Mouse (Mus musculus) Patski (cell line): Measurements from ENCODE around the gene Trim62. TPM values are rescaled to one million over a fixed set of nuclear protein-coding genes. Genes with fewer than 3 reads are reported as not detected.

Experiments used
- ATAC-seq: fragments of 100-300 bp; one replicate; pipeline ENCODE4 v1.8.0; 2021
- CTCF ChIA-PET: fragments of 350-600 bp; sonication (Branson Sonifier 250); formaldehyde crosslinking; loops from one replicate; lab custom pipeline; 2022; ENCODE audit warnings: inconsistent platforms; lab: Charles Lee
- POLR2A ChIA-PET: fragments of 350-600 bp; sonication (Branson Sonifier 250); formaldehyde crosslinking; loops from one replicate; lab custom pipeline; 2022; ENCODE audit warnings: antibody characterized with exemption, inconsistent platforms; lab: Charles Lee
- DNase-seq: peaks from one replicate; pipeline ENCODE4 v3.0.0-alpha.2; 2011; ENCODE audit warnings: low read depth, low spot score
- H3K27me3 ChIP-seq: fragments of 371-371 bp; one replicate; pipeline ENCODE4 v1.5.1; 2021
- CTCF ChIP-seq: fragments of 100-300 bp; IDR thresholded peaks from one replicate; pipeline ENCODE4 v1.5.1; 2021
- in situ Hi-C: fragments of 300-500 bp; cut with MboI; formaldehyde crosslinking; loops from 3 replicates; pipeline ENCODE4 v1.11.1; 2018; ENCODE audit warnings: low pct_unique_long_range_greater_than_20kb, mixed read lengths
- polyA plus RNA-seq: library from polyadenylated mRNA; unstranded; gene quantifications from one replicate; pipeline ENCODE4 v1.2.3, GENCODE M21; 2021

The Trim62 gene
- polyA plus RNA-seq, 1 experiment from 2014 or later = 2.2 TPM

- in situ Hi-C loops = no loop called here
- DNase-seq (no peak), ATAC-seq (peak; percentile 26)
- no peaks in the 10 kb centered on the region for H3K27me3 ChIP-seq
- POLR2A ChIA-PET = interaction anchor here (0.6 to 1.2 kb wide), 2 partner anchors 9 to 239 kb away, joined by 3 read pairs; no protein-coding TSS in a partner anchor
- TF ChIP-seq CTCF = peak; percentile 81
- CTCF ChIA-PET = interaction anchor here (0.7 to 1.5 kb wide), 2 partner anchors 13 to 32 kb away, joined by 3 to 4 read pairs; no protein-coding TSS in a partner anchor
Measured at GRCm38 (mm10) chr4:128924841-128925606, 41.6 kb downstream of the Trim62 start.

GRCm38 (mm10) chr4:128932783-128933182 lies 49.4 kb downstream of the Trim62 start:
- H3K27me3 ChIP-seq = no peaks in the 10 kb centered on the region
- in situ Hi-C loops = no loop called here
- ChIA-PET CTCF (no interaction called here), POLR2A (no interaction called here)
- DNase-seq = no peak
- no peak for ATAC-seq
- TF ChIP-seq CTCF = no peak

- ATAC-seq = no peak
- CTCF ChIA-PET = no interaction called here
- in situ Hi-C loops = no loop called here
- DNase-seq = no peak
- TF ChIP-seq CTCF = no peak
- H3K27me3 ChIP-seq = no peaks in the 10 kb centered on the region
- POLR2A ChIA-PET = no interaction called here
Measured at GRCm38 (mm10) chr4:128935595-128935994, 52.2 kb downstream of the Trim62 start.

- no peaks in the 10 kb centered on the region for H3K27me3 ChIP-seq
- in situ Hi-C loops = no loop called here
- ATAC-seq (no peak), DNase-seq (no peak)
- ChIA-PET CTCF (no interaction called here), POLR2A (no interaction called here)
- TF ChIP-seq CTCF = no peak
Measured at GRCm38 (mm10) chr4:128942346-128942745, 59.0 kb downstream of the Trim62 start.

- in situ Hi-C loops = no loop called here
- H3K27me3 ChIP-seq = no peaks in the 10 kb centered on the region
- no peak for DNase-seq
- POLR2A ChIA-PET = no interaction called here
- ATAC-seq = no peak
- CTCF ChIA-PET = no interaction called here
- TF ChIP-seq CTCF = no peak
Measured at GRCm38 (mm10) chr4:128946736-128947135, 63.4 kb downstream of the Trim62 start.

GRCm38 (mm10) chr4:128947326-128947933 lies 64.0 kb downstream of the Trim62 start:
- in situ Hi-C loops = no loop called here
- ChIA-PET POLR2A (no interaction called here), CTCF (no interaction called here)
- no peak for TF ChIP-seq CTCF
- DNase-seq (no peak), ATAC-seq (no peak)
- no peaks in the 10 kb centered on the region for H3K27me3 ChIP-seq

- H3K27me3 ChIP-seq = no peaks in the 10 kb centered on the region
- DNase-seq (no peak), ATAC-seq (no peak)
- peak; percentile 70 for TF ChIP-seq CTCF
- ChIA-PET POLR2A (no interaction called here), CTCF (interaction anchor here (0.9 kb wide), 1 partner anchor 40 kb away, joined by 3 read pairs; no protein-coding TSS in a partner anchor)
- in situ Hi-C loops = no loop called here
Measured at GRCm38 (mm10) chr4:128948137-128948674, 64.8 kb downstream of the Trim62 start.

- no peak for TF ChIP-seq CTCF
- no peak for ATAC-seq
- ChIA-PET POLR2A (no interaction called here), CTCF (no interaction called here)
- in situ Hi-C loops = no loop called here
- no peaks in the 10 kb centered on the region for H3K27me3 ChIP-seq
- no peak for DNase-seq
Measured at GRCm38 (mm10) chr4:128949470-128950005, 66.2 kb downstream of the Trim62 start.

GRCm38 (mm10) chr4:128950461-128950860 lies 67.1 kb downstream of the Trim62 start:
- no peak for DNase-seq
- POLR2A ChIA-PET = no interaction called here
- CTCF ChIA-PET = interaction anchor here (1.0 kb wide), 1 partner anchor 19 kb away, joined by 3 read pairs; no protein-coding TSS in a partner anchor
- no peak for TF ChIP-seq CTCF
- ATAC-seq = no peak
- H3K27me3 ChIP-seq = no peaks in the 10 kb centered on the region
- in situ Hi-C loops = no loop called here

GRCm38 (mm10) chr4:128953851-128954250 lies 70.5 kb downstream of the Trim62 start:
- POLR2A ChIA-PET = interaction anchor here (0.7 kb wide), 1 partner anchor 472 kb away, joined by 7 read pairs; no protein-coding TSS in a partner anchor
- in situ Hi-C loops = no loop called here
- no peak for DNase-seq

More at GRCm38 (mm10) chr4:128953851-128954250, 70.5 kb downstream of the Trim62 start:
- H3K27me3 ChIP-seq = no peaks in the 10 kb centered on the region
- CTCF ChIA-PET = interaction anchor here (1.4 kb wide), 1 partner anchor 129 kb away, joined by 3 read pairs; no protein-coding TSS in a partner anchor
- no peak for ATAC-seq
- no peak for TF ChIP-seq CTCF
